Mouse (Mus musculus) stomach, embryonic 14.5 days (tissue): ENCODE measurements at regions not wholly inside any gene's neighbourhood (a gene's known extent, or its start where the extent isn't known, plus 50 kb on each side); places are given as distances from the start of the nearest gene placed in this dataset.

ENCODE experiments used
- ATAC-seq: fragments of 200-750 bp; cut with Nextera tagmentation; 2 replicates; pipeline ENCODE4 v1.8.0; 2017; ENCODE audit warnings: low read depth, moderate TSS enrichment; ENCODE audit not compliant: insufficient number of reproducible peaks, insufficient read depth, low FRiP score
- H3K27ac ChIP-seq: fragments of 300-500 bp; sonication (generic); 2 replicates; pipeline ENCODE4 v1.5.1; 2014; ENCODE audit warnings: mild to moderate bottlenecking, low read length, moderate library complexity, mixed read lengths
- H3K27me3 ChIP-seq: fragments of 300-500 bp; sonication (generic); 2 replicates; pipeline ENCODE4 v1.6.1; 2014; ENCODE audit warnings: low read length, control low read depth, mixed read lengths; ENCODE audit not compliant: control insufficient read depth, insufficient read depth
- H3K36me3 ChIP-seq: fragments of 300-500 bp; sonication (generic); 2 replicates; pipeline ENCODE4 v1.6.1; 2014; ENCODE audit warnings: mild to moderate bottlenecking, control low read depth, low read length, moderate library complexity, mixed read lengths; ENCODE audit not compliant: control insufficient read depth, insufficient read depth
- H3K4me1 ChIP-seq: fragments of 300-500 bp; sonication (generic); 2 replicates; pipeline ENCODE4 v1.6.1; 2014; ENCODE audit warnings: low read length, control low read depth, mixed read lengths; ENCODE audit not compliant: control insufficient read depth, insufficient read depth
- H3K4me2 ChIP-seq: fragments of 300-500 bp; sonication (generic); replicated peaks from 2 replicates; pipeline ENCODE4 v1.6.1; 2014; ENCODE audit warnings: low read depth, low read length, control low read depth
- H3K4me3 ChIP-seq: fragments of 300-500 bp; sonication (generic); 2 replicates; pipeline ENCODE4 v1.5.1; 2014; ENCODE audit warnings: low read depth, low read length, control low read depth
- H3K9ac ChIP-seq: fragments of 300-500 bp; sonication (generic); replicated peaks from 2 replicates; pipeline ENCODE4 v1.6.1; 2014; ENCODE audit warnings: low read depth, mild to moderate bottlenecking, control low read depth, low read length, moderate library complexity, mixed read lengths
- H3K9me3 ChIP-seq: fragments of 300-500 bp; sonication (generic); 2 replicates; pipeline ENCODE4 v1.6.1; 2016; ENCODE audit warnings: low read depth, low read length, control low read depth; ENCODE audit not compliant: control insufficient read depth
- WGBS: fragments of 180-500 bp; shearing (Covaris S2); extraction: QIAGEN DNeasy Blood & Tissue Kit; methylation state at CpG from one replicate; pipeline ENCODE4 v1.1.7; 2014; 5-methylcytosine and 5-hydroxymethylcytosine counted together

GRCm38 (mm10) chr16:8246445-8246844 lies 178.5 kb downstream of the Tmem114 start:
- no peak overlapping the region for H3K27ac ChIP-seq
- no peaks in the 10 kb centered on the region for H3K36me3 ChIP-seq
- no peak overlapping the region for H3K4me3 ChIP-seq
- H3K4me1 ChIP-seq: no peaks in the 10 kb centered on the region
- no peaks in the 10 kb centered on the region for H3K27me3 ChIP-seq
- no peak for ATAC-seq
- WGBS: 74% methylated on average over 3 of the region's 3 CpGs
- no peaks in the 10 kb centered on the region for H3K9me3 ChIP-seq
- H3K4me2 ChIP-seq: no peak overlapping the region
- no peak overlapping the region for H3K9ac ChIP-seq

DNA sequence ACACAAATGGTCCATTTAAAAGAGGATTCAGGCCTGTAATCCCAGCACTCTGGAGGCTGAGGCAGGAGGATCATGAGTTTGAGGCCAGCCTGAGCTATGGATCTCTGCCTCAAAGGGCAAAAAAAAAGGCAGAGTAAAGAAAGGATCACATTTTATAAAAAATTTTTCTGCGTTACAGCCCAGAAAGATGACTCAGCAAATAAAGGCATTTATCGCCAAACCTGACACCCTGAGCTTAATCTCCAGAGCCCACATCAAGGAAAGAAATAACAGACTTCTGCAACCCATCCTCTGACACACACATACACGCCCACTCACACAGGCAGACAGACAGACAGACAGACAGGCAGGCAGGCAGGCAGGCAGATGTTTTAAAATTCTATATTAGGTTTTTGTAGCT lies 179.3 kb downstream of the Tmem114 start:
- 76% methylated on average over 3 of the region's 3 CpGs for WGBS
- no peak overlapping the region for H3K9ac ChIP-seq
- H3K4me2 ChIP-seq: no peak overlapping the region
- H3K27me3 ChIP-seq: no peaks in the 10 kb centered on the region
- no peak for ATAC-seq
- H3K36me3 ChIP-seq: no peaks in the 10 kb centered on the region
- H3K27ac ChIP-seq: no peak overlapping the region
- no peak overlapping the region for H3K4me3 ChIP-seq
- H3K4me1 ChIP-seq: no peaks in the 10 kb centered on the region
- H3K9me3 ChIP-seq: no peaks in the 10 kb centered on the region

GRCm38 (mm10) chr16:8234351-8234750 lies 190.6 kb downstream of the Tmem114 start:
- WGBS: 57% methylated on average over 1 of the region's 1 CpGs
- no peaks in the 10 kb centered on the region for H3K9me3 ChIP-seq
- ATAC-seq: no peak

DNA sequence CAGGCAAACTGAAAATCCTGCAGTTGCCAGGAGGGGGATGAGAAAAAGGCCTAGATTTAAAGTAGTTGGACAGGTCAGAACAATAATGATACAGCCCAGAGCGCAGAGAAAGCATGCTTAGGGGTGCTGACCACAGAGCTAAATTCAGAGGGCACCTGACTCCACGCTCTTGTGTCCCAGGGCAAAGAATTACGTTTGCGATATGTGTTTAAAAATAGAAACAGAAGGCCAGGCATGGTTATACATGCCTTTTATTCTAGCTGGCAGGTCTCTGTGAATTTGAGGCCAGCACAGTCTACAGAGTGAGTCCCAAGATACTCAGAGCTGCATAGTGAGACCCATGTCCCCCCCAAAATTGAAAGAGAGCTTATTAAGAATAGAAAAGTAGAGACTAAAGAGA lies 192.9 kb downstream of the Tmem114 start:
- H3K9ac ChIP-seq: no peak overlapping the region
- 73% methylated on average over 4 of the region's 4 CpGs for WGBS
- H3K4me1 ChIP-seq: no peaks in the 10 kb centered on the region
- no peak for ATAC-seq
- no peak overlapping the region for H3K27ac ChIP-seq
- no peaks in the 10 kb centered on the region for H3K9me3 ChIP-seq
- H3K4me2 ChIP-seq: no peak overlapping the region
- no peaks in the 10 kb centered on the region for H3K36me3 ChIP-seq
- no peaks in the 10 kb centered on the region for H3K27me3 ChIP-seq
- H3K4me3 ChIP-seq: no peak overlapping the region

More at GRCm38 (mm10) chr16:8234351-8234750, 190.6 kb downstream of the Tmem114 start:
- H3K9ac ChIP-seq: no peak overlapping the region
- no peaks in the 10 kb centered on the region for H3K4me1 ChIP-seq
- H3K36me3 ChIP-seq: no peaks in the 10 kb centered on the region
- H3K4me2 ChIP-seq: no peak overlapping the region
- no peak overlapping the region for H3K4me3 ChIP-seq
- no peaks in the 10 kb centered on the region for H3K27me3 ChIP-seq
- no peak overlapping the region for H3K27ac ChIP-seq

DNA sequence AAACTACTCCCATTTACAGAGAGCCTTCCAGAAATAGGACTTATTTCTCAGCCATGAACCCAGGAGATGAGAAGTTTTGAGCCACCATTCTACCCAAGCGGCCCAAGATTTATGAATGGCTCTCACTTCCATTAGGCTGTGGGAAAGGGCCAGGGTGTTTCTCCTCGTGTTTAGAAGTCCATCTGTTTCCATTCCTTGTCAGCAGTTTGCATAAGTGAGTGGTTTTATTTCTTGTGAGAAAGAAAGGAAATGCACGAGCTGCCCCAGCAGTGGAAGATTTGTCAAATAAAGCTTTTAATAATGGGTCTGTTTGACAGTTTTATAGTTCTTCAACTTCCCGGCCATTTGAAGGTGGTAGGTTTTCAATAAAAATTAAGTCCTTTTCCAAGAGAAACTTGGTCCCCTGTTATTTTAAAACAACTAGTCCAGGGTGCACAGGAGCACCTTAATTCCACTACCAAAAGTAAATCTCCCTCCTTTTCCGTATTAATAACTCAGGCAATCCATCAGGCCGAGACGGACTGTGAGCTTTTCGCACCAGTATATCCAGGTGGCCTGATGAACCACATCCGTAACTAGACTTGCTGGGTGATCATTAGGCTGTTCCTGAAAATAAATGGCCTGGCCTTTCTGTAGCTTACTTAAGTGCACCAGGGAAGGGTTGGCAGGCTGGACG lies 201.2 kb downstream of the Tmem114 start:
- no peaks in the 10 kb centered on the region for H3K36me3 ChIP-seq
- no peak overlapping the region for H3K4me2 ChIP-seq
- H3K4me1 ChIP-seq: 0 out of 2 replicates have a peak, but pooled peaks cover 2% of the 10 kb centered on the region
- no peaks in the 10 kb centered on the region for H3K27me3 ChIP-seq
- ATAC-seq: no peak
- H3K4me3 ChIP-seq: no peak overlapping the region
- 27% methylated on average over 10 of the region's 10 CpGs for WGBS
- H3K9me3 ChIP-seq: no peaks in the 10 kb centered on the region
- H3K9ac ChIP-seq: no peak overlapping the region
- H3K27ac ChIP-seq: no peak overlapping the region

DNA sequence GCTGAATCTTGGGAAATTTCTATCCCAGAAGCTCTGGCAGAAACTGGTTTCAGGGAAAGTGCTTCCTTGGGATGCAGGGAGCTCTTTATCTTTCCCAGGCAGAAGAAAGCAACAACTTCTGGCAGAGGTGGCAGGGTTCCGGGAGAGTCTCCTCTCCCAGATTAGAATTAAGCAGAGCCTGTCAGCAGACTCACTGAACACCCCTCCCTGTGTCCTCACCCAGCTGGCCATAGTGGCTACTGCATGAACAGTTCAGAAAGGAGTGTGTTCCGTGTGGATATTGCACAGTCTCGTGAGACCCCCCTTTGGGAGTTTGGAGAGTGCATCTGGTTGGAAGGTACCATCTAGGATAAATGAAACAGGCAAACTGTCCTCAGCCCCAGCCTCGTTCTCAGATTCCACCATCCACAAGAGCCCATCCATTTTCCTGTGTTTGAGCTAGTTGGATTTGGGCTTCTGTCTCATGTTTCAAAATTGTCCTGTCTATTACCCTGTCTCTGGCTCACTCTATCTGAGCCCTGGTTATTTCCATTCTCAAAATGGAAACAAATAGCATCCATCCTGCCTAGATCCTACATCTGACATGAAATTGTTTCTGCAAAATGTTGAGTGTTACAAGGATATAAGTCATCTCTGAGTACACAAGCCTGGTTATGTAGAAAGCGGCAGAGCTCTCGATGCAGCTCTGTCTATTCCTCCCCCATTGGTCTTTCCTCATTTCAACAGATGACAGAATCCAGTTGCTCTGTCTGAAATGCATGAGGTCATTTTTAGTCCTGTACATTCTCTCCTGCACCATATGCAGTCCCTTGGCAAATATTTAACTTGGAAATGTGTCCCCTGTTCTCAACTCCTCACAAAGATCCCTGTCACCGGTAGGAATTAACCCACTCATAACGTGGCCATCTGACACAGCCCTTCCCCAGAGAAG lies 216.4 kb downstream of the Tmem114 start:
- WGBS: 34% methylated on average over 8 of the region's 8 CpGs
- Histone ChIP-seq H3K27me3 (no peaks in the 10 kb centered on the region), H3K36me3 (no peaks in the 10 kb centered on the region), H3K9me3 (no peaks in the 10 kb centered on the region), H3K4me2 (no peak overlapping the region), H3K9ac (no peak overlapping the region), H3K4me3 (no peak overlapping the region), H3K27ac (peak overlapping the region; percentile 16; the same call in 1 of the 2 replicates), H3K4me1 (no peaks in the 10 kb centered on the region)
- ATAC-seq: peak; percentile 82; the same call in 1 of the 2 replicates

- no peaks in the 10 kb centered on the region for H3K36me3 ChIP-seq
- H3K9ac ChIP-seq: no peak overlapping the region
- 65% methylated on average over 5 of the region's 5 CpGs for WGBS
- no peak overlapping the region for H3K4me3 ChIP-seq
- H3K4me2 ChIP-seq: no peak overlapping the region
- no peak for ATAC-seq
- no peak overlapping the region for H3K27ac ChIP-seq
- no peaks in the 10 kb centered on the region for H3K27me3 ChIP-seq
- H3K9me3 ChIP-seq: no peaks in the 10 kb centered on the region
- H3K4me1 ChIP-seq: no peaks in the 10 kb centered on the region
Observed at GRCm38 (mm10) chr16:8205014-8205413, 219.9 kb downstream of the Tmem114 start.

DNA sequence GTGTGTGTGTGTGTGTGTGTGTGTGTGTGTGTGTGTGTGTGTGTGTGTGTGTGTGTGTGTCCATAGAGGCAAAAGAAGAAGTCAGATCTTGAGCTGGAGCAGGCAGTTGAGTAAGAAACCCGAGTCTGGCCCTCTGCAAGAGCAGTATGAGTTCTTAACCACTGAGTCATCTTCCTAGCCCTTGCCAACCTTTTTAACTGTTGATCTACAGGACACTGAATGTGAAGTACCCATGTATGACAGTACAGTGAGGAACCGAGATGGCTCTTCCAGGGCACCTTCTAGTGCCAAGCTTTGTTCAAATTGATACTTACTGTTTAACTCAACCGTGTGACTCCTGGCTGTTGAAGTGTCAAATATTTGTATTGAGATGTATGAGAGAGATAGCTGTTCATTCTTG lies 223.6 kb downstream of the Tmem114 start:
- Histone ChIP-seq H3K36me3 (no peaks in the 10 kb centered on the region), H3K27ac (no peak overlapping the region), H3K9ac (no peak overlapping the region), H3K27me3 (no peaks in the 10 kb centered on the region), H3K9me3 (no peaks in the 10 kb centered on the region), H3K4me3 (no peak overlapping the region), H3K4me1 (no peaks in the 10 kb centered on the region), H3K4me2 (no peak overlapping the region)
- WGBS: 75% methylated on average over 3 of the region's 3 CpGs
- ATAC-seq: no peak
